Mouse (Mus musculus) hindbrain, embryonic 16.5 days (tissue): ENCODE results near the gene Grtp1. TPM values are rescaled to one million over a fixed set of nuclear protein-coding genes. Genes with fewer than 3 reads are reported as not detected.
A peak's percentile ranks its signal among the peaks of the same experiment; 100 is the strongest.

Source experiments
- ATAC-seq: fragments of 200-750 bp; cut with Nextera tagmentation; 2 replicates; pipeline ENCODE4 v1.8.0; 2017; ENCODE audit warnings: moderate TSS enrichment, moderate library complexity
- H3K27ac ChIP-seq: fragments of 300-500 bp; sonication (generic); 2 replicates; pipeline ENCODE4 v1.5.1; 2014; ENCODE audit warnings: low read depth, mild to moderate bottlenecking, control low read depth, low read length, moderate library complexity
- H3K27me3 ChIP-seq: fragments of 300-500 bp; sonication (generic); replicated peaks from 2 replicates; pipeline ENCODE4 v1.6.1; 2014; ENCODE audit warnings: low read length; ENCODE audit not compliant: control insufficient read depth, insufficient read depth
- H3K36me3 ChIP-seq: fragments of 300-500 bp; sonication (generic); 2 replicates; pipeline ENCODE4 v1.6.1; 2014; ENCODE audit warnings: mild to moderate bottlenecking, low read length, moderate library complexity, mixed read lengths; ENCODE audit not compliant: control insufficient read depth, insufficient read depth
- H3K4me1 ChIP-seq: fragments of 300-500 bp; sonication (generic); 2 replicates; pipeline ENCODE4 v1.6.1; 2014; ENCODE audit warnings: low read depth, low read length; ENCODE audit not compliant: control insufficient read depth, insufficient read depth
- H3K4me2 ChIP-seq: fragments of 300-500 bp; sonication (generic); 2 replicates; pipeline ENCODE4 v1.6.1; 2014; ENCODE audit warnings: mild to moderate bottlenecking, low read length, control low read depth, moderate library complexity
- H3K4me3 ChIP-seq: fragments of 300-500 bp; sonication (generic); 2 replicates; pipeline ENCODE4 v1.5.1; 2014; ENCODE audit warnings: mild to moderate bottlenecking, low read length, control low read depth, moderate library complexity
- H3K9ac ChIP-seq: fragments of 300-500 bp; sonication (generic); 2 replicates; pipeline ENCODE4 v1.6.1; 2014; ENCODE audit warnings: low read depth, mild to moderate bottlenecking, control low read depth, low read length, moderate library complexity
- H3K9me3 ChIP-seq: fragments of 300-500 bp; sonication (generic); 2 replicates; pipeline ENCODE4 v1.6.1; 2014; ENCODE audit warnings: mild to moderate bottlenecking, low read length, moderate library complexity; ENCODE audit not compliant: control insufficient read depth
- WGBS: fragments of 180-500 bp; shearing (Covaris S2); extraction: QIAGEN DNeasy Blood & Tissue Kit; methylation state at CpG from one replicate; pipeline ENCODE4 v1.1.7; 2014; 5-methylcytosine and 5-hydroxymethylcytosine counted together
- polyA plus RNA-seq: library from polyadenylated mRNA; unstranded; fragments of >200 nt; fragmentation: Nextera tagmentation; extraction: Ambion mirVana; gene quantifications from 2 replicates; pipeline ENCODE4 v1.2.1, GENCODE M21; 2015

Grtp1 gene
- polyA plus RNA-seq, 1 experiment from 2014 or later, result 13.2 TPM

- Histone ChIP-seq H3K27me3 (no peaks in the 10 kb centered on the region), H3K4me1 (no peaks in the 10 kb centered on the region), H3K36me3 (peaks cover 6% of the 10 kb centered on the region), H3K9ac (no peak overlapping the region), H3K9me3 (no peaks in the 10 kb centered on the region), H3K27ac (no peak overlapping the region), H3K4me3 (no peak overlapping the region), H3K4me2 (no peak overlapping the region)
- no peak for ATAC-seq
- 81% methylated on average over 18 of the region's 18 CpGs for WGBS
Measured at GRCm38 (mm10) chr8:13180911-13181690, 19.3 kb downstream of the Grtp1 start.

DNA sequence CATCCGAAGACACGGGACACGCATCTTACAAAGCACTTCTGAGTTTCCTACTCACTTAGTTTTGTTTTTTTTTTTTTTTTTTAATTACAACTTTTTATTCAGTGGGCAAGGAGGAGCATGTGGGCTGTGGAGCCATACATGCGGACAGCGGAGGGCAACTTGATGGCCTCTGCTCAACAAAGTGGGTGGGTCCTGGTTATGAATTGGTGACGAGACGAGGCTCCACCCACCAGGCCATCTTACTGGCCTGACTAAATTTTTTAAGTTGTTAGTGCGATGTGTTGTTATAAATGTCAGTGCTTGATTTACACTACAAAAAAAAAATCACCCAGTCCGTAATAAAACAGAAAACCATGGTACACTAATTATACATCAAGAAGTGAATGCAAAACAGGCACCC, 20.0 kb downstream of the Grtp1 start:
- WGBS, result 83% methylated on average over 9 of the region's 9 CpGs
- H3K4me1 ChIP-seq, result no peaks in the 10 kb centered on the region
- no peak for ATAC-seq

GRCm38 (mm10) chr8:13179948-13180347, 20.5 kb downstream of the Grtp1 start:
- no peak overlapping the region for H3K9ac ChIP-seq
- H3K9me3 ChIP-seq, result no peaks in the 10 kb centered on the region
- H3K4me2 ChIP-seq, result no peak overlapping the region
- peaks cover 15% of the 10 kb centered on the region for H3K36me3 ChIP-seq
- H3K4me3 ChIP-seq, result no peak overlapping the region
- WGBS, result 79% methylated on average over 7 of the region's 7 CpGs
- H3K4me1 ChIP-seq, result no peaks in the 10 kb centered on the region
- H3K27me3 ChIP-seq, result no peaks in the 10 kb centered on the region
- no peak for ATAC-seq
- no peak overlapping the region for H3K27ac ChIP-seq

More for the DNA sequence above, 20.0 kb downstream of the Grtp1 start:
- H3K9ac ChIP-seq, result no peak overlapping the region
- H3K36me3 ChIP-seq, result peaks cover 11% of the 10 kb centered on the region
- no peaks in the 10 kb centered on the region for H3K9me3 ChIP-seq
- H3K27me3 ChIP-seq, result no peaks in the 10 kb centered on the region
- H3K27ac ChIP-seq, result no peak overlapping the region
- no peak overlapping the region for H3K4me3 ChIP-seq
- no peak overlapping the region for H3K4me2 ChIP-seq

- H3K4me1 ChIP-seq, result no peaks in the 10 kb centered on the region
- ATAC-seq, result 0 out of 2 replicates have a peak, but pooled peaks have one; percentile 4
- H3K9me3 ChIP-seq, result no peaks in the 10 kb centered on the region
- no peaks in the 10 kb centered on the region for H3K27me3 ChIP-seq
- no peak overlapping the region for H3K9ac ChIP-seq
- no peak overlapping the region for H3K4me2 ChIP-seq
- peaks cover 15% of the 10 kb centered on the region for H3K36me3 ChIP-seq
- no peak overlapping the region for H3K4me3 ChIP-seq
- no peak overlapping the region for H3K27ac ChIP-seq
- 75% methylated on average over 6 of the region's 6 CpGs for WGBS
Measured at GRCm38 (mm10) chr8:13179482-13179881, 20.9 kb downstream of the Grtp1 start.

GRCm38 (mm10) chr8:13178137-13178536, 22.3 kb downstream of the Grtp1 start:
- Histone ChIP-seq H3K36me3 (peaks cover 26% of the 10 kb centered on the region), H3K4me3 (no peak overlapping the region), H3K4me1 (no peaks in the 10 kb centered on the region), H3K9me3 (no peaks in the 10 kb centered on the region), H3K9ac (no peak overlapping the region), H3K27ac (no peak overlapping the region), H3K27me3 (no peaks in the 10 kb centered on the region), H3K4me2 (no peak overlapping the region)
- ATAC-seq, result no peak
- 91% methylated on average over 5 of the region's 5 CpGs for WGBS

DNA sequence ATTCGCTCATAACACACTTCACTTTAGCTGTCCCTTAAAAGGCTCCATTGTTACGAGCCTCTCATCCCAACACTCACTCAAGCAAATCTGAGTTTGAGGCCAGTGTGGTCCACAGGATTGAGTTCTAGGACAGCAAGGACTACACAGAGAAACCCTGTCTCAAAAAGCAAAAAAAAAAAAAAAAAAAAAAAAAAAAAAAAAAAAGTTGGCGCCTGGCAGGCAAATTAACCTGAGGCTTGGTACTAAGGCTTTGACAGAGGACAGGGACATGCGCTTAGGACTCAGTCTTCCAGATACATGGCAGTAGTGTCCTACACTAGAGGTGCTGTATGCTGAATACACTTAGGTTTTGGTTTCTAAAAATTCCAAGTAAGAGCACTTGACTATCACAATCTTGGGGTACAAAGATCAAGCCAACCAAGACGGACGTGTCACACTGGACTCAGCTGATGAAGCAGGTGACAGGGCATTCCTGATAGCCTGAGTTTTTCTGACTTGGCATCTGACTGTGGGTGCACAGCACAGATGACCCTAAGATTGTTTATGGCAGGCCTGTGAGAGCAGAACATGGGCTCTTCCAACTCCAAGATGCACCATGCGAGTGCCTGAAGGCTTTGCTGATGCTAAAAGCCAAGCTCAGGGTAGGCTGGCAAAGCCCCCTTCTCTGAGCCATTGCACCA, 23.1 kb downstream of the Grtp1 start:
- 92% methylated on average over 7 of the region's 7 CpGs for WGBS
- no peak for ATAC-seq
- no peak overlapping the region for H3K9ac ChIP-seq
- H3K27me3 ChIP-seq, result no peaks in the 10 kb centered on the region
- no peak overlapping the region for H3K27ac ChIP-seq
- peaks cover 31% of the 10 kb centered on the region for H3K36me3 ChIP-seq
- H3K9me3 ChIP-seq, result no peaks in the 10 kb centered on the region
- H3K4me2 ChIP-seq, result no peak overlapping the region
- no peak overlapping the region for H3K4me3 ChIP-seq
- no peaks in the 10 kb centered on the region for H3K4me1 ChIP-seq

DNA sequence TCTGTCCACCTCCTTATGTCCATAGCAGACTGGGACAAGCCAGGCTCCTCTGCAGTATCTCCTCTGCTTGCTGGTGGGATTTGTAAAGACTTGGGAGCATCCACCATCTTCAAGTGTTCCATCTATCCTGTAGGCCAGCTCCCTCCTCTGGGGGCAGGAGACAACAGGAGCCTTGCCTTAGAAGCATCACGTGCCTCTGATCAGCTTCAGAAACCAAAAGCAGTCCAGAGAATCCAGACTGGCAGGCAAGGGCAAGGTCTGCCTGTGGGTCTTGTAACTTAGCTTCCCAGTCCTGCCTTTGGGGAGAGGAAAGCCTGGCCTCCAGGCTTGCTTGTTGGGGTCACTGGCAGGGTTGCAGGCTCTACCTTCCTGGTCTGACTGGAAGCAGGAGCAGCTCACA, 24.8 kb downstream of the Grtp1 start:
- H3K36me3 ChIP-seq, result peaks cover 31% of the 10 kb centered on the region
- no peak overlapping the region for H3K4me2 ChIP-seq
- H3K27me3 ChIP-seq, result no peaks in the 10 kb centered on the region
- no peak overlapping the region for H3K9ac ChIP-seq
- 91% methylated on average over 1 of the region's 1 CpGs for WGBS
- H3K27ac ChIP-seq, result no peak overlapping the region
- no peak overlapping the region for H3K4me3 ChIP-seq
- ATAC-seq, result no peak
- H3K9me3 ChIP-seq, result no peaks in the 10 kb centered on the region
- H3K4me1 ChIP-seq, result no peaks in the 10 kb centered on the region

GRCm38 (mm10) chr8:13174811-13175210, 25.6 kb downstream of the Grtp1 start:
- ATAC-seq, result no peak
- Histone ChIP-seq H3K27me3 (no peaks in the 10 kb centered on the region), H3K4me1 (no peaks in the 10 kb centered on the region), H3K4me2 (no peak overlapping the region), H3K36me3 (peaks cover 31% of the 10 kb centered on the region), H3K27ac (no peak overlapping the region), H3K9me3 (no peaks in the 10 kb centered on the region), H3K9ac (no peak overlapping the region), H3K4me3 (no peak overlapping the region)
- WGBS, result 97% methylated on average over 4 of the region's 4 CpGs

DNA sequence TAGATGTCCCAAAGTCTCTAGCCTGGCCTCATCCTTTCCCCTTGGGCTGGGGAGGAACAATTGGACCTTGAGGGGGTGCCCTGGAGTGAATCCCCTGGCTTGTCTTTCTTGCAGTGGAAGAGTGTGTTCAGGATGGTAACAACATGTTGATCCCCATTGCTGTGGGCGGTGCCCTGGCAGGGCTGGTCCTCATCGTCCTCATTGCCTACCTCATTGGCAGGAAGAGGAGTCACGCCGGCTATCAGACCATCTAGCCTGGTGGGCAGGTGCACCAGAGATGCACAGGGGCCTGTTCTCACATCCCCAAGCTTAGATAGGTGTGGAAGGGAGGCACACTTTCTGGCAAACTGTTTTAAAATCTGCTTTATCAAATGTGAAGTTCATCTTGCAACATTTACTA, 26.1 kb downstream of the Grtp1 start:
- no peak for ATAC-seq
- Histone ChIP-seq H3K27ac (no peak overlapping the region), H3K4me2 (no peak overlapping the region), H3K4me3 (no peak overlapping the region), H3K36me3 (peaks cover 31% of the 10 kb centered on the region), H3K9ac (no peak overlapping the region), H3K27me3 (no peaks in the 10 kb centered on the region), H3K4me1 (no peaks in the 10 kb centered on the region), H3K9me3 (no peaks in the 10 kb centered on the region)
- WGBS, result 96% methylated on average over 4 of the region's 4 CpGs
